Mouse (Mus musculus) ovary, postnatal 14 days (tissue): ENCODE data around the gene Mvp.
A peak's percentile ranks its signal among the peaks of the same experiment; 100 is the strongest.

Experiments used
- DNase-seq: peaks from one replicate; pipeline ENCODE4 v3.0.0; 2022; ENCODE audit warnings: low spot score

Gene Mvp

GRCm38 (mm10) chr7:126949793-126950646 is 64.4 kb downstream of the Mvp start, which contains the start of gene Sez6l2:
Gene Sez6l2 (plus strand): TSS chr7:126950563.
- peak; percentile 91 for DNase-seq

GRCm38 (mm10) chr7:126949403-126949792 is 65.0 kb downstream of the Mvp start, which contains the start of gene Asphd1:
Gene Asphd1 (minus strand): TSS chr7:126949582.
- no peak for DNase-seq

- no peak for DNase-seq
These were observed 65.8 kb downstream of the Mvp start for GRCm38 (mm10) chr7:126948626-126949025.

GRCm38 (mm10) chr7:126946530-126946929 is 67.9 kb downstream of the Mvp start:
- DNase-seq: peak; percentile 27

- no peak for DNase-seq
These were observed 72.6 kb downstream of the Mvp start for GRCm38 (mm10) chr7:126941801-126942200.

- DNase-seq: no peak
These were observed 73.2 kb downstream of the Mvp start for GRCm38 (mm10) chr7:126941171-126941570.
